Mouse (Mus musculus): ENCODE results near the gene Ccnd3. TPM values are rescaled to one million over a fixed set of nuclear protein-coding genes. Genes with fewer than 3 reads are reported as not detected.
A peak's percentile ranks its signal among the peaks of the same experiment; 100 is the strongest.

Gene Ccnd3
- total and polyA plus RNA-seq, 2 experiments from 2014 or later = 42.6 to 54.0 TPM

DNA sequence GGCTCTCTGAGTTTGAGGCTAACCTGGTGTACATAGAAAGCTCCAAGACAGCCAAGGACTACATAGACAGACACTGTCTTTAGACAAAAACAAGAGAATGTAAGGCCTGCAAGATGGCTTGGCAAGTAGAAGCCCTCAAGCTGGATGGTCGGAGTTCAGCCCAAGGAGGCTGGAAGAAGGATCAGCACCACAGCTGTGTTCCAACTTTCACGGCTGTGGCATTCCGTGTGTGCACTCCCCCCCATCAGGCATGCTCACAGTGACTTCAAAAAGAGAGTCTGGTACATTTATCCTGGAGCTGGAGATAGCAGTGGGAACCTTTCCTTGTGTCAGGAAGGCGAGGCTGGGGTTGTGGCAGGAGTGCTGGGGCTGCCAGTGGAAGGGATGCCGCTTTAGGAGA, 121.2 kb downstream of the Ccnd3 start:
- no peak overlapping the region for H3K9ac ChIP-seq
- peaks cover 30% of the 10 kb centered on the region for H3K36me3 ChIP-seq (ENCODE audit: insufficient read depth)
- H3K4me1 ChIP-seq (ENCODE audit: insufficient read depth) = peaks cover 4% of the 10 kb centered on the region; the same call in 1 of the 2 replicates
- H3K27ac ChIP-seq (ENCODE audit: low read depth, low read length) = no peak overlapping the region
- TF ChIP-seq CTCF (IDR thresholded peaks at IDR 0.05; ENCODE audit: low read depth) = no peak
- H3K27me3 ChIP-seq (ENCODE audit: insufficient read depth, low read length) = no peaks in the 10 kb centered on the region
- no peaks in the 10 kb centered on the region for H3K9me3 ChIP-seq (ENCODE audit: low read length)
- DNase-seq (no peak), ATAC-seq (no peak)
- H3K4me2 ChIP-seq (ENCODE audit: low read depth) = no peak overlapping the region
- WGBS = 92% methylated on average over 5 of the region's 5 CpGs
- H3K4me3 ChIP-seq (ENCODE audit: low read depth, low read length) = no peak overlapping the region

DNA sequence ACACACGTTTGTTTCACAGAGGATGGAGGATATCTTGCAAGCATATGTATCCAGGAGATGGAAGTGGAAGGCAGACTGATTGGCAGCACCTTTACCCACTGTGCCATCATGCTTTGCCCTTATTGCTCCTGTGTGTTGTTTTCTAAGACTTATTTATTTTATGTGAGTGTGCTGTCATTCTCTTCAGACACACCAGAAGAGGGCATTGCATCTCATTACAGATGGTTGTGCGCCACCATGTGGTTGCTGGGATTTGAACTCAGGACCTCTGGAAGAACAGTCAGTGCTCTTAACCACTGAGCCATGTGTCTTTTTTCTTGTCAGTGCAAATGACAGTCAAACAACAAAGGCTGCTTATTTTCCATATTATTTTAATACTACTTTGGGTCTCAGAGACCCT, 122.9 kb downstream of the Ccnd3 start:
- Histone ChIP-seq H3K27ac (ENCODE audit: low read depth, low read length) (no peak overlapping the region), H3K4me2 (ENCODE audit: low read depth) (no peak overlapping the region), H3K9me3 (ENCODE audit: low read length) (no peaks in the 10 kb centered on the region), H3K4me1 (ENCODE audit: insufficient read depth) (peaks cover 11% of the 10 kb centered on the region), H3K9ac (no peak overlapping the region), H3K4me3 (ENCODE audit: low read depth, low read length) (no peak overlapping the region), H3K27me3 (ENCODE audit: insufficient read depth, low read length) (no peaks in the 10 kb centered on the region), H3K36me3 (ENCODE audit: insufficient read depth) (peaks cover 14% of the 10 kb centered on the region)
- ATAC-seq (no peak), DNase-seq (no peak)
- 82% methylated on average over 2 of the region's 2 CpGs for WGBS
- peak; percentile 46 for TF ChIP-seq CTCF (IDR thresholded peaks at IDR 0.05; ENCODE audit: low read depth)

DNA sequence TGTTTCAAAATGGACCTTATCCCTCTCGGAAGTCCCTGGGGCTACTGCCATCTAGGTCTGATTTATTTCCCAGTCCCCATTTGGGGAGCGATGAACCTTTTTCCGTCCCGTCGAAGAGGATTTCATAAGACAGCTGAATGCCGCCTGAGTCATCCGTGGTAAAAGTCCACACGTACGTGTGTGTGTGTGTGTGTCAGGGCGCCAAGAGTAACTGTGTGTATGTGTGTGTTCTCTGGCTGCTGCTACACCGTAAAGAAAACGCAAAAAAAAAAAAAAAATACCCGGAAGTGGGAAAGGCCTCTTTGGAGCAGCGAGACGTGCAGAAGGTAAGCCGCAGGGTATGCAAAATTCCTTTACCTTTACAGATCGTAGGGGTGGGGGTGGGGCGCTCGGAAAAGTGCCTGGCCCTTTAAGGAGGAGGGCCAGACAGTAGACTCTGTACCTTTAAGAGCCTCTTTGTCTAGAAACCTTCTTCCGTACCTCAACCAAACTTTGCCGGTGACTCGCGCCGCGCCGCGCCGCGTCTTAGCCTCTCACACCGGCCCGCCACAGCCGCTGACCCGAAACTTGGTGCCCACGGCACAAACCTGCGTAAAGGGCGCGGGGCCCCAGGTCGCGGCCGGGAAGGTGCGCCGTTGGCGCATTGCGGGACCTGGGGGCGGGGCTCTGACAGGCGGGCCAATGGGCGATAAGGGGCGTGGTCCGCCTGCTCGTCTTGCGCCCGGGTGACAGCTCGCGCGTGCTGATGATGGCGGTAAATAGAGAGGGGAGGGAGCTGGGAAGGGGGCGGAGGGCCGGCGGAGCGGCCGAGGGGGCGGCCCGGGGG, 124.2 kb downstream of the Ccnd3 start:
- Histone ChIP-seq H3K4me1 (ENCODE audit: insufficient read depth) (peaks cover 11% of the 10 kb centered on the region), H3K9ac (peak overlapping the region; percentile 69), H3K27me3 (ENCODE audit: insufficient read depth, low read length) (no peaks in the 10 kb centered on the region), H3K4me3 (ENCODE audit: low read depth, low read length) (peak overlapping the region; percentile 86), H3K9me3 (ENCODE audit: low read length) (no peaks in the 10 kb centered on the region), H3K27ac (ENCODE audit: low read depth, low read length) (peak overlapping the region; percentile 94), H3K36me3 (ENCODE audit: insufficient read depth) (peaks cover 2% of the 10 kb centered on the region; the same call in 1 of the 2 replicates), H3K4me2 (ENCODE audit: low read depth) (peak overlapping the region; percentile 85)
- DNase-seq = peak; percentile 97
- WGBS = 1% methylated on average over 60 of the region's 63 CpGs
- no peak for TF ChIP-seq CTCF (IDR thresholded peaks at IDR 0.05; ENCODE audit: low read depth)
- peak; percentile 97 for ATAC-seq

DNA sequence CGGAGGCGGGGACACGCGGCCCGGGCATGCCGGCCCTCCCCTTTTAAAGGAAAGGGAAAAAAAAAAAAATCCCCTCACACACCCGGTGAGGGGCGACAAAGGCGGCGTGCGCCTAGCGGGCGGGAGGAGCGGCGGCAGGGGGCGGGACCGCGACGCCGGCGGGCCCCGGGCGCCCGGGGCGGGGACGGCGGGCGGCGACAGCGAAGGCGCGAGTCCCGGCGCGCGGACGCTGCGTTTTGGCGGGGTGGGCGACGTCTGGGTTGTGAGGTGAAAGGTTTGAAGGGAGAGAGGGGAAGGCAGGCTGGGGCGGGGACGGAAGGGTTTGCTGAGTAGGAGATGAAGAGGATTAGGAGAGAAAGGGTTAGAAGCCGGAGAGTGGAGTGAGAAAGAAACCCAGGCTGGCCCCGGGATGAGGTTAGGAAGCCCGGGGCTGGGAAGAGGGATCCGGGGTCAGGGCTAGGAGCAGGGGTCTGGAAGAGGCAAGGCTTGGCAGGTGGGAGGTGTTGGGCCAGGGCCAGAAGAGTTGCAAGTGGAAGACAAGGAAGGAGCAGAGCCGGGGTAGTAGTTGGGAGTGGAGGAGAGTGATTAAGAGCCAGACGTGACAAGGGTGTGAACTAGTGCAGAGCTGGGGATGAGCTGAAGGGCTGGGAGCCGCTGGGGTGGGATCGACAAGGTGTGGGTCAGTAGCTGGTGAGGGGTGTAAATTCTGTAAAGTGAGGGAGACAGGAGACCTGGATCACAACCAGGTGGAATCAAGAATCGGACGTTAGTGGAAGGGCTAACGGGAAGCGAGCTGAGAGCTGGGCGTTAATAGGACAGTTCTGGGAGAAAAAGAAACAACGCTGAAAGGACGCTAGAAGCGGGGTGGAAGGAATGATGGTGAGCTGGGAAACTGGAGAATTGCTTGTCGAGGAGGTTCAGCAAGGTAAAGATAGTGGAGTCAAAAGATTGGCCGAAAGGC, 125.1 kb downstream of the Ccnd3 start:
- Histone ChIP-seq H3K9me3 (ENCODE audit: low read length) (no peaks in the 10 kb centered on the region), H3K36me3 (ENCODE audit: insufficient read depth) (no peaks in the 10 kb centered on the region; the same call in 1 of the 2 replicates), H3K9ac (peak overlapping the region; percentile 69), H3K4me3 (ENCODE audit: low read depth, low read length) (peak overlapping the region; percentile 86), H3K4me2 (ENCODE audit: low read depth) (peak overlapping the region; percentile 85), H3K4me1 (ENCODE audit: insufficient read depth) (peaks cover 11% of the 10 kb centered on the region), H3K27ac (ENCODE audit: low read depth, low read length) (peak overlapping the region; percentile 94), H3K27me3 (ENCODE audit: insufficient read depth, low read length) (no peaks in the 10 kb centered on the region)
- ATAC-seq (peak; percentile 74), DNase-seq (no peak)
- 2% methylated on average over 60 of the region's 61 CpGs for WGBS
- no peak for TF ChIP-seq CTCF (IDR thresholded peaks at IDR 0.05; ENCODE audit: low read depth)

DNA sequence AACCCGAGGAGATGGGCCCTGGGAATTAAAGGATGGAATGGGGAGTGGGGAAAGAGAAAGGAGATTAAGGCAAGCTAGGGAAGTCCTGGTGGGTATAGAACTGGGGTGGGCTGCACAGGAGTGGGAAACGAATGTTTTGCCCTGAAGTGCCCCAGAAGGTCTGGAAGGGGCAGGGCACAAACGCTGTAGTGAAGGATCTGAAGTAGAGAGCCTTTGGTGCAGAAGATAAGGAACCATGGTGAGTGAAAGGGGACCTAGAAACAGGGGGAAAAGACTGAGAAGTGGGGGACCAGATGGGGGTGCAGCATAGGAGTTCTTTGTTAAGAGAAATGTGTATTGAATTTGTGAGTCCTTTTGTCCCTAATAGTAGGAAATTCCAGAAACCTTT, 125.8 kb downstream of the Ccnd3 start, which contains the start of gene Usp49:
Gene Usp49 (plus strand): TSS at position 13 of the 388 bp plus-strand sequence.
- H3K4me3 ChIP-seq (ENCODE audit: low read depth, low read length) = peak within 1 kb of the TSS; percentile 86
- H3K27ac ChIP-seq (ENCODE audit: low read depth, low read length) = peak within 1 kb of the TSS; percentile 94
- peak within 1 kb of the TSS; percentile 69 for H3K9ac ChIP-seq
- no peaks in the 10 kb centered on the region for H3K27me3 ChIP-seq (ENCODE audit: insufficient read depth, low read length)
- no peaks in the 10 kb centered on the region for H3K9me3 ChIP-seq (ENCODE audit: low read length)
- peaks cover 3% of the 10 kb centered on the region; the same call in 1 of the 2 replicates for H3K36me3 ChIP-seq (ENCODE audit: insufficient read depth)
- no peak for TF ChIP-seq CTCF (IDR thresholded peaks at IDR 0.05; ENCODE audit: low read depth)
- DNase-seq = peak; percentile 6
- H3K4me1 ChIP-seq (ENCODE audit: insufficient read depth) = peaks cover 11% of the 10 kb centered on the region
- peak within 1 kb of the TSS; percentile 85 for H3K4me2 ChIP-seq (ENCODE audit: low read depth)
- WGBS = 0% methylated on average over 3 of the region's 3 CpGs
- ATAC-seq = no peak

DNA sequence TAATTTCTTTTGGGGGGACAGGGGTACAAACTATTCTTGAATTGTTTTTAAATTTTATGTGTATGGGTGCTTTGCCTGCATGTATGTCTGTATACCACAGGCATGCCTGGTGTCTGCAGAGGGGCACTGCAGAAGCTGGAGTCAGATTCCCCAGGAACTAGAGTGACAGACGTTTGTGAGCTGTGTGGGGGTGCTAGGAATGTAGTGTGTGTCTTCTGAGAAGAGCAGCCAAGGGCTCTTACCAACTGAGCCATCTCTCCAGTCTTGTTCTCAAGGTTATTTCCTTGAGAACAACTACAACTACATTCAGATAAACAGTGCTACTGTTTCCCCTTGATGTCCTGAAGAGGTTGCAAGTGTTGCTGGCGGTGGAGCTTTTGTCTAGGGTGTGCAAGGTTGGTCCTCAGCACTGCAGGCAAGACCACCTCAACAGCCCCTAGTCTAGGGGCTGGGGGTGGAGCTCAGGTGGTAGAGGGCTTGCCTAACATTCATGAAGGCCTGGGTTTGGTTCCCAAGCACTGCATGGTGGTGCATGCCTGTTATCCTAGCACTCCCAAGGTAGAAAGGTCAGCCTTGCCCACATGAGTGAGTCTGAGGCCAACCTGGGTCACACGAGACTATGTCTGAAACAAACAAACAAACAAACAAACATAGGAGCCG, 127.5 kb downstream of the Ccnd3 start:
- no peaks in the 10 kb centered on the region for H3K9me3 ChIP-seq (ENCODE audit: low read length)
- 0 out of 2 replicates have a peak overlapping the region, but pooled peaks have one; percentile 10 for H3K9ac ChIP-seq
- H3K27ac ChIP-seq (ENCODE audit: low read depth, low read length) = no peak overlapping the region
- peaks cover 11% of the 10 kb centered on the region; the same call in 1 of the 2 replicates for H3K36me3 ChIP-seq (ENCODE audit: insufficient read depth)
- no peak for TF ChIP-seq CTCF (IDR thresholded peaks at IDR 0.05; ENCODE audit: low read depth)
- ATAC-seq (no peak), DNase-seq (no peak)
- peaks cover 11% of the 10 kb centered on the region for H3K4me1 ChIP-seq (ENCODE audit: insufficient read depth)
- H3K4me2 ChIP-seq (ENCODE audit: low read depth) = peak overlapping the region; percentile 5; the same call in 1 of the 2 replicates
- WGBS = 72% methylated on average over 4 of the region's 4 CpGs
- H3K4me3 ChIP-seq (ENCODE audit: low read depth, low read length) = no peak overlapping the region
- no peaks in the 10 kb centered on the region for H3K27me3 ChIP-seq (ENCODE audit: insufficient read depth, low read length)
